Mouse (Mus musculus) left cerebral cortex, postnatal 10 days (tissue): ENCODE measurements around the gene Cep57l1. TPM values are rescaled to one million over a fixed set of nuclear protein-coding genes. Genes with fewer than 3 reads are reported as not detected.

Source experiments
- DNase-seq, 2 experiments: peaks; one replicate each; pipeline ENCODE4 v3.0.0; 2021 to 2022; ENCODE audit warnings: low spot score in 2 of 2, mixed read lengths in 1 of 2; ENCODE audit errors: extremely low spot score in 1 of 2
- intact Hi-C: fragments of 180-260 bp; cut with DNase I; formaldehyde crosslinking; loops from one replicate; pipeline ENCODE4 v1.15.1; 2025
- microRNA-seq: library from miRNA; unstranded; fragments of <30 nt; microRNA quantifications from one replicate; pipeline ENCODE4 v1.2.0, GENCODE M21; 2022
- total RNA-seq, 2 experiments: library from RNA; stranded (reverse); gene quantifications; 2 replicates each; pipeline ENCODE4 v1.2.3; 2021

Gene Cep57l1
- total RNA-seq, 2 experiments from 2014 or later, result 6.5 to 8.4 TPM

- intact Hi-C loops, result no loop called here
- no peak for DNase-seq
Observed at GRCm38 (mm10) chr10:41699669-41700068, 110.0 kb downstream of the Cep57l1 start.

DNA sequence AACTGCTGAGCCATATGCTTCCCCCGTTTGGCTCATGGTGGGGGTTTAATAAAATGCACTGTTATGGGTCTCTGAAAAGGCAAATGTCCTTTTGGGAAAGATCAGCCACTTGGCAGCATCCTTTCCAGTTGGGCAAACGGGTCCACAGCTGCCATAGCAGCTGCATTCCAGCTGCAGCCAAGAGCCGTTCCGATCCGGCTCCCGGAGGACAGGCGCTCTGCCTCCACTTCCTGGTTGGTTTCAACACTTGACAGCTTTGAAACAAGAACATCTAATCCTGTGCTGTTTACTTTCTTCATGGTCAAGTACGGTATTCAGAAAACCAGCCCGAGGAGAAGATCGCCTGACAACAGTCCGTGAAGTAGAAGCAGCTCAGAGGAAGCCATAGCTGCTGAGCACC, 112.6 kb downstream of the Cep57l1 start:
- DNase-seq, result no peak
- intact Hi-C loops, result no loop called here

- DNase-seq, result no peak
- intact Hi-C loops, result loop anchor here (5.0 kb wide), 1 partner anchor 606 kb away; no protein-coding TSS in a partner anchor
Observed at GRCm38 (mm10) chr10:41690978-41691377, 118.7 kb downstream of the Cep57l1 start.

GRCm38 (mm10) chr10:41689941-41690887, 119.5 kb downstream of the Cep57l1 start:
- intact Hi-C loops, result loop anchor here (5.0 to 10.0 kb wide), 4 partner anchors 255 to 685 kb away; partner anchors contain the start of genes Ak9 and Fig4
- DNase-seq, result peak; percentile 26 to 50

DNA sequence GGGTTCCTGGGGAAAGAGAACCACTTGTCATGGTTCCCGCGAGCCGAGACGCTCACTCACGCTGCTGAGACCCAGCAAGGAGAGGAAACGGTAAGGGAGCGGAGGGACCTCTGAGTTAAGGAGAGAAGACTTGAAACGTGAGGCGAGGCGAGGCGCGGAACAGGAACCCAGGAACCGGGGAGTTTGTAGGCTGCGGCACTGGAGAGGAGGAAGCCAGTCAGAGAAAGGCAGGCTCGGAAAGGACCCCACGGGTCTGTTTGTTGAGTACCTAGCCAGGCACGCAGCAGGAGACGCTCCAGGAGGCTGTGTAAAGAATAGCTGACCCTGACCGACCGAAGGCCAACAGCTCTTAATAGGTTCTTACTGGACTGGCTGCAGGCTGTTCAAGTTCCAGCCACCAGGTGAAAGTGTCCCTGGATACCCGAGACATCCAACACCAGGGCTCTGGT, 125.1 kb downstream of the Cep57l1 start:
- peak in 1 of 2 experiments; percentile 34 for DNase-seq
- intact Hi-C loops, result loop anchor here (10.0 kb wide), 3 partner anchors 250 to 680 kb away; partner anchors contain the start of genes Ak9 and Fig4

DNA sequence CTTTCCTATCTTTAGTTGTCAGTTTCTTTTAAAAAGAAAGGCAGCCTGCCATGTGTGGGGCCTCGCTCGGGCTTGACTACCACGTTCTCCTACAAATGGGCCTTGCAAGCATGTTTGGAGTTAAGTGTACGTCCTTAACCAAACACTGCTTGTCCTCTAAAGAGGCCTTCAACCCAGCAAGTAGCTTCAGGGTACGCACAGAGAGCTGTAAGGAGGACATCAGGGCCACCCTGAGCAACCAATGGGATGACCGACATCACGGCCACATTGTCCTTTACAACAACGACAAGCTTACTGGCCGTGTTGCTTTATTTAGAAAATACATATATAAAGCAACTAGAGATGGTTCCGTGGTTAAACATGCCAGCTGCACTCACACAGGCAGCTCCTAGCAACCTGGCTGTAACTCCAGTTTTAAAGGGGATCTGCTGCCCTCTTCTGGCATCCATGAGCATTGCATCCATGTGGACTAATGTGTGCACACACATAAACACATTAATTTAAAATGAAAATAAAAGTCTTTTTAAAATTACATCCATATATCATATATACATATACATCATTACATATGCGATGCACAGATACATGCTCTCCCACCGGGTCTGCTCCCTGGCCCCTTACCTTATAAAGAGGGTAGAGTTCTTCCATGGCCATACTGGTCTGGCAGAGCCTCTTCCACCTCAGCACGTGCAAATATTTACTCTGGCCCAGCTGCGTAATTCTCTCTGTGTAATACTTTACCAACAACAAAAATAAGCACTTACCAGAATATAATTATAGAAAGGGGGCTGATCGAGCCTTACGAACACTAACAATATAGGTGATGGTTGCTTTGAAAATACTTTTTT, 126.9 kb downstream of the Cep57l1 start:
- intact Hi-C loops, result loop anchor here (10.0 kb wide), 3 partner anchors 248 to 678 kb away; partner anchors contain the start of genes Ak9 and Fig4
- peak; percentile 82 to 84 for DNase-seq

DNA sequence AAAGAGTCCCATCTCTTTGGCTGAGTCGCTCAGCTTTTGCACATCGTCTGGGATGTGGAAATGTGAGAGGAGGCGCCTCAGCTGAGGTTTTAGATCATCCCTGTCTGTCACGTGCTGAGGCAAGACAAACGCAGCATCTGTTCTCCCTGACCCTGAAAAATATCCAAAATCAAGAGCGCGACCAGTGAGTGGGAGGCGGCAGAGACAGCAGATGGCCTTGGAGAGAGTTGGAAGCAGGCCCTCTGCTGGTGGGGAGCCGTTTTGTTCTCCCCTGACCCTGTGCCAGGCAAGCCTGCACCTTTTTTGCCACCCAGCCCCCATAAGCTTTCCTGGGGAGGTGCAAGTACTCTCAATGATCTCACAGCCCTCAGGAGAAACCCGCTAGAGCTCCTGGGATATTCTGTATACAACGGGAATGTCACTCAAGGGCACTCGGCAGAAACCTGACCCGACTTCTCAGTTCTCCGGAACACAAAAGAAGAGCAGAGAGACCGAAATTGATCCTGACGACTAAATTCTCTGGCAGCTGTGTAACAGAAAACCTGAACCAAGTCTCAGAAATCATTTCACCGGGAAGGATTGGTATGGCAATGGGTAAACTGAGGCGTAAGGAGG, 130.8 kb downstream of the Cep57l1 start:
- intact Hi-C loops, result no loop called here
- DNase-seq, result peak; percentile 59 to 82

- no peak for DNase-seq
- intact Hi-C loops, result no loop called here
Observed at GRCm38 (mm10) chr10:41677396-41677795, 132.3 kb downstream of the Cep57l1 start.

GRCm38 (mm10) chr10:41676661-41677061, 133.0 kb downstream of the Cep57l1 start:
- intact Hi-C loops, result no loop called here

GRCm38 (mm10) chr10:41675842-41676571, 133.7 kb downstream of the Cep57l1 start:
- DNase-seq, result no peak
- intact Hi-C loops, result no loop called here

More at GRCm38 (mm10) chr10:41676661-41677061, 133.0 kb downstream of the Cep57l1 start:
- no peak for DNase-seq

- intact Hi-C loops, result no loop called here
- no peak for DNase-seq
Observed at GRCm38 (mm10) chr10:41675243-41675642, 134.4 kb downstream of the Cep57l1 start.

- no peak for DNase-seq
- intact Hi-C loops, result no loop called here
Observed at GRCm38 (mm10) chr10:41674362-41674761, 135.3 kb downstream of the Cep57l1 start.

- intact Hi-C loops, result no loop called here
- no peak for DNase-seq
Observed at GRCm38 (mm10) chr10:41670196-41670595, 139.5 kb downstream of the Cep57l1 start.

Small RNA genes within 50 kb of the gene (microRNA-seq; reads per million reads assigned to microRNA genes)
- gene Mir3473b, result not detected

Other genes with a start within 250 kb of the Cep57l1 start
- gene Ccdc162, start 93.2 kb downstream of the Cep57l1 start, total RNA-seq, result under 1 TPM; 0.49 to 0.83 TPM
- gene Sesn1, start 64 bp upstream of the Cep57l1 start, total RNA-seq, result 10 to 100 TPM; 34.5 to 39.2 TPM
- 10 to 100 TPM; 15.2 to 15.8 TPM for gene Armc2, start 208.6 kb upstream of the Cep57l1 start, total RNA-seq